Mouse (Mus musculus) thymus, adult 2 months (tissue): ENCODE measurements around the gene Gprc5d.

ENCODE experiments used
- CTCF ChIP-seq: fragments of 200-500 bp; IDR thresholded peaks from 2 replicates; pipeline ENCODE4 v1.5.1; 2012; ENCODE audit warnings: mild to moderate bottlenecking, control low read depth, low read length, moderate library complexity, borderline replicate concordance; ENCODE audit not compliant: control insufficient read depth, poor library complexity, insufficient read depth; ENCODE audit errors: extremely low read depth
- POLR2A ChIP-seq: fragments of 200-500 bp; IDR thresholded peaks from 2 replicates; pipeline ENCODE4 v1.6.1; 2012; ENCODE audit warnings: mild to moderate bottlenecking, low read length, control low read depth, moderate library complexity; ENCODE audit not compliant: control insufficient read depth, poor library complexity, insufficient read depth; ENCODE audit errors: extremely low read depth

GRCm38 (mm10) chr6:135133486-135133885, 15.4 kb upstream of the Gprc5d start:
- TF ChIP-seq CTCF (no peak), POLR2A (no peak)
